Mouse (Mus musculus) cerebellum, postnatal 25 days (tissue): Measurements from ENCODE around the gene Txndc11.

Source experiments
- DNase-seq, 2 experiments: peaks; one replicate each; pipeline ENCODE4 v3.0.0; 2021; ENCODE audit warnings: mixed read lengths in 2 of 2

Txndc11 gene

GRCm38 (mm10) chr16:11097301-11097700 is 37.1 kb downstream of the Txndc11 start:
- DNase-seq, result no peak

- DNase-seq, result no peak
Observed at GRCm38 (mm10) chr16:11093717-11094386, 40.6 kb downstream of the Txndc11 start.

GRCm38 (mm10) chr16:11092523-11092922 is 41.9 kb downstream of the Txndc11 start:
- DNase-seq, result no peak

- no peak for DNase-seq
Observed at GRCm38 (mm10) chr16:11092061-11092460, 42.4 kb downstream of the Txndc11 start.

- no peak for DNase-seq
Observed at GRCm38 (mm10) chr16:11090836-11091570, 43.4 kb downstream of the Txndc11 start.

GRCm38 (mm10) chr16:11086856-11087588 is 47.4 kb downstream of the Txndc11 start:
- DNase-seq, result peak; percentile 32 to 43

GRCm38 (mm10) chr16:11086299-11086698 is 48.2 kb downstream of the Txndc11 start:
- no peak for DNase-seq

GRCm38 (mm10) chr16:11084181-11084580 is 50.3 kb downstream of the Txndc11 start:
- no peak for DNase-seq

GRCm38 (mm10) chr16:11078216-11078869 is 56.1 kb downstream of the Txndc11 start:
- DNase-seq, result no peak

- DNase-seq, result no peak
Observed at GRCm38 (mm10) chr16:11077601-11078201, 56.7 kb downstream of the Txndc11 start.

GRCm38 (mm10) chr16:11073060-11073459 is 61.4 kb downstream of the Txndc11 start:
- peak; percentile 63 to 70 for DNase-seq

- peak; percentile 30 to 35 for DNase-seq
Observed at GRCm38 (mm10) chr16:11072454-11072853, 62.0 kb downstream of the Txndc11 start.

- DNase-seq, result peak in 1 of 2 experiments; percentile 20
Observed at GRCm38 (mm10) chr16:11071887-11072286, 62.6 kb downstream of the Txndc11 start.

GRCm38 (mm10) chr16:11071176-11071575 is 63.3 kb downstream of the Txndc11 start:
- DNase-seq, result peak; percentile 88 to 92

GRCm38 (mm10) chr16:11069710-11070420 is 64.6 kb downstream of the Txndc11 start:
- DNase-seq, result peak; percentile 22 to 33

GRCm38 (mm10) chr16:11069271-11069670 is 65.2 kb downstream of the Txndc11 start:
- DNase-seq, result no peak

- DNase-seq, result no peak
Observed at GRCm38 (mm10) chr16:11068666-11069065, 65.8 kb downstream of the Txndc11 start.

- DNase-seq, result peak; percentile 72 to 81
Observed at GRCm38 (mm10) chr16:11066833-11067191, 67.6 kb downstream of the Txndc11 start.

- peak; percentile 97 to 99 for DNase-seq
Observed at GRCm38 (mm10) chr16:11066029-11066832, 68.2 kb downstream of the Txndc11 start, which contains the start of gene Litaf. Gene Litaf, minus strand, starts transcription at chr16:11066157.

- DNase-seq, result no peak
Observed at GRCm38 (mm10) chr16:11065431-11065830, 69.0 kb downstream of the Txndc11 start.

- no peak for DNase-seq
Observed at GRCm38 (mm10) chr16:11064742-11065141, 69.7 kb downstream of the Txndc11 start.
